Mouse (Mus musculus) G1E (cell line): ENCODE measurements around the gene Tbc1d25.

ENCODE experiments used
- CTCF ChIP-seq: IDR thresholded peaks from 2 replicates; pipeline ENCODE4 v1.5.1; 2012; ENCODE audit warnings: low read depth, low read length, inconsistent platforms, mixed read lengths
- GATA1 ChIP-seq: IDR thresholded peaks from 2 replicates; pipeline ENCODE4 v1.6.1; 2012; ENCODE audit warnings: borderline replicate concordance, low read length, inconsistent platforms, mixed read lengths
- GATA2 ChIP-seq: IDR thresholded peaks from 2 replicates; pipeline ENCODE4 v1.6.1; 2012; ENCODE audit warnings: low read depth, low read length, inconsistent platforms, borderline replicate concordance
- POLR2AphosphoS5 ChIP-seq: IDR thresholded peaks from 2 replicates; pipeline ENCODE4 v1.6.1; 2012; ENCODE audit warnings: low read depth, low read length, inconsistent platforms; ENCODE audit not compliant: insufficient replicate concordance
- TAL1 ChIP-seq: conservative IDR thresholded peaks from 2 replicates; pipeline ENCODE4 v1.6.1; 2012; ENCODE audit warnings: low read depth, low read length, inconsistent platforms, mixed read lengths

- TF ChIP-seq GATA1: no peak
- TF ChIP-seq CTCF: no peak
- no peak for TF ChIP-seq TAL1
- TF ChIP-seq POLR2AphosphoS5: no peak
- TF ChIP-seq GATA2: no peak
Observed at GRCm38 (mm10) chrX:8164471-8164870, 11.5 kb downstream of the Tbc1d25 start.
